Mouse (Mus musculus): Measurements from ENCODE around the gene Plin3.

GRCm38 (mm10) chr17:56338909-56339308, 46.2 kb upstream of the Plin3 start:
- TF ChIP-seq MAZ (IDR thresholded peaks at IDR 0.05; ENCODE audit: low read depth, low read length) (no peak), CTCF (IDR thresholded peaks at IDR 0.05 in 2 of 3, conservative IDR thresholded peaks at IDR 0.05 in 1 of 3; ENCODE audit: control insufficient read depth in 1 of 3, insufficient read depth in 1 of 3, low read depth in 2 of 3, low read length in 3 of 3, poor library complexity in 1 of 3, severe bottlenecking in 1 of 3) (peak; percentile 52 to 65 (median 55)), POLR2A (IDR thresholded peaks at IDR 0.05; ENCODE audit: control insufficient read depth in 1 of 2, insufficient read depth in 1 of 2, low read depth in 1 of 2, low read length in 2 of 2, poor library complexity in 1 of 2) (no peak)

Data from MEL (cell line).